Comparison of ENCODE assay signal across 41 mouse cellular contexts in genomic region chr2:58879876-58880275, GRCm38 (mm10). TPM values are rescaled to one million over a fixed set of nuclear protein-coding genes. Genes with fewer than 3 reads are reported as not detected.
DNase-seq lines count a peak whose midpoint lies in the region; ATAC-seq lines count a peak whose summit lies in the region.
"Had no signal": no experiment of that assay in that cellular context is flagged by ENCODE, and none has a peak within 500 bp of the region (broad histone marks: within the 10 kb centered on the region; RNA-seq: fewer than 3 reads in every experiment).

No protein-coding gene starts in this region.

- no peaks in the 10 kb centered on the region for H3K4me1 ChIP-seq in embryonic facial prominence, embryonic 14.5 days (ENCODE audit: control insufficient read depth, insufficient read depth, low read length)
- H3K4me1 ChIP-seq in embryonic facial prominence, embryonic 10.5 days: no peaks in the 10 kb centered on the region
- H3K4me1 ChIP-seq: forebrain, embryonic 13.5 days; liver, embryonic 12.5 days; midbrain, embryonic 15.5 days; stomach, embryonic 15.5 days had no signal

- H3K36me3 ChIP-seq in embryonic facial prominence, embryonic 14.5 days (ENCODE audit: control insufficient read depth, insufficient read depth, low read length): no peaks in the 10 kb centered on the region
- H3K36me3 ChIP-seq in embryonic facial prominence, embryonic 10.5 days (replicated peaks): no peaks in the 10 kb centered on the region
- H3K36me3 ChIP-seq: liver, embryonic 12.5 days; midbrain, embryonic 15.5 days; stomach, embryonic 15.5 days had no signal

- no peak overlapping the region for H3K9ac ChIP-seq in embryonic facial prominence, embryonic 14.5 days (ENCODE audit: low read depth, low read length)
- H3K9ac ChIP-seq: forebrain, embryonic 13.5 days; liver, embryonic 12.5 days; liver, postnatal 0 days; midbrain, embryonic 15.5 days; stomach, embryonic 15.5 days had no signal

- no peak overlapping the region for H3K27ac ChIP-seq in embryonic facial prominence, embryonic 14.5 days (replicated peaks; ENCODE audit: low read depth, low read length)
- no peak overlapping the region for H3K27ac ChIP-seq in embryonic facial prominence, embryonic 10.5 days (replicated peaks)
- H3K27ac ChIP-seq: forebrain, embryonic 13.5 days; liver, embryonic 12.5 days; macrophage; midbrain, embryonic 15.5 days; stomach, embryonic 15.5 days had no signal

- H3K4me3 ChIP-seq in embryonic facial prominence, embryonic 14.5 days (ENCODE audit: low read depth, low read length): no peak overlapping the region
- no peak overlapping the region for H3K4me3 ChIP-seq in embryonic facial prominence, embryonic 10.5 days
- H3K4me3 ChIP-seq: forebrain, embryonic 13.5 days; liver, embryonic 12.5 days; midbrain, embryonic 15.5 days; stomach, embryonic 15.5 days had no signal

- WGBS in embryonic facial prominence, embryonic 14.5 days: 43% methylated on average over 3 of the region's 3 CpGs
- whole genome bisulfite sequencing in embryonic facial prominence, embryonic 10.5 days: 54% methylated on average over 3 of the region's 3 CpGs

- peak; percentile 10 for DNase-seq in embryonic facial prominence, embryonic 14.5 days (ENCODE audit: low spot score)
- no peak for DNase-seq in embryonic facial prominence, embryonic 10.5 days (ENCODE audit: low spot score)
- DNase-seq in left cerebral cortex, postnatal 25 days (ENCODE audit: low spot score in 2 of 2): peak; percentile 9 to 53
- no peak for DNase-seq in left cerebral cortex, postnatal 10 days (ENCODE audit: extremely low spot score in 1 of 2, low spot score in 2 of 2)
- peak; percentile 45 for DNase-seq in testis, postnatal 14 days (ENCODE audit: low spot score)
- DNase-seq in testis, postnatal 10 days (ENCODE audit: low spot score): no peak
- no peak for DNase-seq in layer of hippocampus, postnatal 14 days (ENCODE audit: low spot score in 2 of 2)
- DNase-seq in layer of hippocampus, postnatal 25 days (ENCODE audit: extremely low spot score in 1 of 2, low spot score in 1 of 2): no peak
- DNase-seq: adrenal gland, adult 2 months; adrenal gland, postnatal 36 days; cerebellum, adult 2 months; cerebellum, postnatal 14 days; kidney, adult 18-20 months; kidney, postnatal 4 days; left cerebral cortex, postnatal 4 days; liver, postnatal 0 days; thymus, adult 2 months; thymus, postnatal 36 days had no signal

- no peaks in the 10 kb centered on the region for H3K27me3 ChIP-seq in embryonic facial prominence, embryonic 14.5 days (replicated peaks; ENCODE audit: control insufficient read depth, insufficient read depth, low read length)
- no peaks in the 10 kb centered on the region for H3K27me3 ChIP-seq in embryonic facial prominence, embryonic 10.5 days (replicated peaks; ENCODE audit: low read depth, poor library complexity, severe bottlenecking)
- H3K27me3 ChIP-seq: CH12.LX; forebrain, embryonic 13.5 days; liver, embryonic 12.5 days; midbrain, embryonic 15.5 days; stomach, embryonic 15.5 days had no signal

- intact Hi-C loops in left cerebral cortex, postnatal 25 days (cut with DNase I): no loop called here
- intact Hi-C loops in left cerebral cortex, postnatal 10 days (cut with DNase I): no loop called here

- no peaks in the 10 kb centered on the region for H3K9me3 ChIP-seq in embryonic facial prominence, embryonic 14.5 days (ENCODE audit: control insufficient read depth, low read length)
- H3K9me3 ChIP-seq in embryonic facial prominence, embryonic 10.5 days: no peaks in the 10 kb centered on the region
- H3K9me3 ChIP-seq: forebrain, embryonic 13.5 days; liver, embryonic 12.5 days; midbrain, embryonic 15.5 days; stomach, embryonic 15.5 days had no signal

- ATAC-seq in embryonic facial prominence, embryonic 14.5 days (ENCODE audit: low read depth): no peak
- ATAC-seq: activated CD4-positive, CD25-positive, alpha-beta regulatory T cell, adult 4 months; forebrain, embryonic 13.5 days; hindbrain, embryonic 16.5 days; liver, embryonic 12.5 days; liver, postnatal 0 days; lung, postnatal 0 days; midbrain, embryonic 15.5 days had no signal

- H3K4me2 ChIP-seq in embryonic facial prominence, embryonic 14.5 days (ENCODE audit: low read depth, low read length): no peak overlapping the region
- H3K4me2 ChIP-seq: forebrain, embryonic 13.5 days; liver, embryonic 12.5 days; midbrain, embryonic 15.5 days; stomach, embryonic 15.5 days had no signal

RNA-seq across cellular contexts. Expression of gene Gm11099, which starts 20.6 kb away (rescaled TPM):
- polyA plus RNA-seq in embryonic facial prominence, embryonic 14.5 days (2014; fragmentation: Nextera tagmentation; extraction: Ambion mirVana): not detected in 2 replicates
- polyA plus RNA-seq in embryonic facial prominence, embryonic 10.5 days (2016; fragmentation: Nextera tagmentation; extraction: Ambion mirVana): not detected in 2 replicates
- not detected for total RNA-seq in left cerebral cortex, postnatal 25 days (2021)
- not detected for total RNA-seq in left cerebral cortex, postnatal 10 days (2021)
- total RNA-seq in layer of hippocampus, postnatal 14 days (2021): not detected
- total RNA-seq in layer of hippocampus, postnatal 25 days (2021): not detected
- total RNA-seq: adrenal gland, adult 2 months; adrenal gland, postnatal 36 days; CH12.LX; gastrocnemius, adult 8-10 months; gastrocnemius, postnatal 4 days; heart, postnatal 25 days; layer of hippocampus, adult 8-10 months; left cerebral cortex, postnatal 4 days; megakaryocyte-erythroid progenitor cell, adult 5-6 weeks; neutrophil, adult 5-6 weeks had no signal
- polyA plus RNA-seq: activated CD4-positive, CD25-positive, alpha-beta regulatory T cell, adult 4 months; adrenal gland, adult 2 months; C2C12; cerebellum, adult 2 months; cortical plate, adult 2 months; forebrain, embryonic 13.5 days; heart, embryonic 14.5 days; hindbrain, embryonic 11.5 days; hindbrain, embryonic 16.5 days; intestine, embryonic 14.5 days; kidney, embryonic 16.5 days; limb, embryonic 14.5 days; liver, embryonic 12.5 days; liver, postnatal 0 days; lung, postnatal 0 days; macrophage; midbrain, embryonic 15.5 days; neural tube, embryonic 11.5 days; stomach, embryonic 15.5 days; thymus, adult 2 months had no signal

Comparison
In these comparisons a context has a peak if more than half of its experiments do, and no peak if none do; other contexts are left out.
1. DNase-seq: peak in embryonic facial prominence, embryonic 14.5 days (single experiment), left cerebral cortex, postnatal 25 days (2 of 2) and testis, postnatal 14 days (single experiment); none in embryonic facial prominence, embryonic 10.5 days (single experiment), left cerebral cortex, postnatal 10 days (0 of 2), testis, postnatal 10 days (single experiment), layer of hippocampus, postnatal 14 days (0 of 2) and layer of hippocampus, postnatal 25 days (0 of 2).